Mouse (Mus musculus) kidney, adult 2 months (tissue): ENCODE measurements around the gene Grin3b.

Experiments
- CTCF ChIP-seq: fragments of 200-500 bp; conservative IDR thresholded peaks from 2 replicates; pipeline ENCODE4 v1.5.1; 2011; ENCODE audit warnings: low read depth, mild to moderate bottlenecking, control low read depth, low read length, moderate library complexity, mixed read lengths; ENCODE audit not compliant: insufficient read depth, insufficient read length
- POLR2A ChIP-seq: fragments of 200-500 bp; IDR thresholded peaks from one replicate; pipeline ENCODE4 v1.6.1; 2011; ENCODE audit warnings: low read depth, low read length, control low read depth

DNA sequence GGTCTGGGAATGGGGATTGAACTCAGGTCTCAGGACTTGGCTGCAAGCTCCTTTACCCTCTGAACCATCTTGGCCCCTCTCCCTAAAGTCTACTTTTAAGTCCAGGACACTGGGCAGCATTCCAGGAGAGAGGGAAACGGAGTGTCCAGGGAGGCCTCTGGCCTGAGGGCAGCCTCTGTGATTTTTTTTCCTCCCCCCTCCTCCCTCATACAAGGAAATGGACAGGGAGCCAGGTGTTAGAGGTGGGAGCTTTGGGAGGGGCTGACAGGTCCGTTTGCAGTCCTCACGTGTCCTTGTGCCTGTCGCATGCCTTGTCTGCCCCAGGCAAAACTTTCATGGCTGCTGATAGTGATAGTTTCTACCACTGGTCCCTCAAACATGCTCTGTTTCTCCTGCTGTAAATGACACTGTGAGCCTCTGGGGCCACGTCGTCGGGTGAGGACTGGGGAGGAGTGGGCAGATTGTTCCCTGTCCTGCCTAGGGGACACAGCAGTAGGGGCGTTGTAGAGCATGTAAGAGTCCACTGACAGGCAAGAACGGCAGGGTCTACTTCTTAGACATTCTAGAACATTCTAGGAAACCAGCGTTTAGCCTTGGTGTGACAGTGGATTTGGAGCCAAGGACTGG lies 34.1 kb upstream of the Grin3b start:
- TF ChIP-seq CTCF (no peak), POLR2A (no peak)
